Mouse (Mus musculus) fat pad, adult 2 months (tissue): Measurements from ENCODE around the gene Rora.

Experiments used
- DNase-seq: peaks from one replicate; pipeline ENCODE4 v3.0.0-alpha.2; 2011; ENCODE audit warnings: low read depth, low spot score; ENCODE audit errors: extremely low read depth

Rora gene

DNA sequence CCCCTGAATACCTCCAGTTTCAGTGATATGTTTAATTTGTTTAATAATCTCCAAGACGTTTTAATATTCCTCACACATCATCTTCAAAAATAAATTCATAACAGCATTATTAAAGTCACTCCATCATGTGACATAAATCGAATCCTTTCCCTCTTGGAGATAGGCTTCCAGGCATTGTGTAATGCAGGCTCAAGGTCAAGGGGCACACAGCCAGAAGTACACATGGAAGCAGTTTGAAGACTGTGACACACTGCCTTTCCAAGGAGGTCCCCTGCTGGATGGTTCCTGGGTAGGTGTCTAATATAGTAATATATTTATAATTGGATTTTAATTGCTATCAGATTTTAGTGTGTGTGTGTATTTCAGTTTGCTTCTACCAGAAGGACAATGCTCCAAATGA is 103.4 kb downstream of the Rora start:
- DNase-seq = no peak

DNA sequence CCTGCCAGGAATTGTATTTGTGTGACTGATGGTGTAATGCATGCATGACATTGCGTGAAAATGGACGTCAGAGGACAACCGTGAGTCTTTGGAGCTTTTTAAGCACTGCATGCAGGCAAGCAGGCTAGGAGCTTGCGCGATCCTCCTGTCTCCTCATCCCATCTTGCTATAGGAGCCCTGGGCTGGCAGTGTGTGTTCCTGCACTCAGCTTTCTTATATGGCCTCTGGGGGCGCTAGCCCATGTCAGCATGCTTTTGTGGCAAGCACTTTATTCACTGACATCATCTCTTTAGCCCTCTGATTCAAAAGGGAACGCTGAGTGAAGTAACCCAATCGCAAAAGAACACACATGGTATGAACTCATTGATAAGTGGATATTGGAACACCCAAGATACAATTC is 105.7 kb downstream of the Rora start:
- DNase-seq = no peak

DNA sequence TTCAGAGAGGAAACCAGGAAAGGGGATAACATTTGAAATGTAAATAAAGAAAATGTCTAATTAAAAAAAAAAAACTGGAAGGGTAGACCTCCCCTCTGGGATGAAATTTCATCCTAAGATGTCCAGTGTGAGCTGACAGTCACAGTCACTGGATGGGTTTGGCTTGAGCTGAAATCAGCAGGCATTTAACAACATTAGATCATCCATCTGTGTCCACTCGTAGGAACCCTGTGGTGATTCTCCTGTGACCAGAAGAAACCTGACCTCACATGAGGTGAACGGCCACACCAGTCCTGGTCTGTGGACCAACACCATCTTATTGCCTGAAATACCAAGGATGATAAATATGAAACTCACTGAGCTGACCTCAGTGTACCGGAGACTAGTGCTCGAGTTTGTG is 106.7 kb downstream of the Rora start:
- no peak for DNase-seq

DNA sequence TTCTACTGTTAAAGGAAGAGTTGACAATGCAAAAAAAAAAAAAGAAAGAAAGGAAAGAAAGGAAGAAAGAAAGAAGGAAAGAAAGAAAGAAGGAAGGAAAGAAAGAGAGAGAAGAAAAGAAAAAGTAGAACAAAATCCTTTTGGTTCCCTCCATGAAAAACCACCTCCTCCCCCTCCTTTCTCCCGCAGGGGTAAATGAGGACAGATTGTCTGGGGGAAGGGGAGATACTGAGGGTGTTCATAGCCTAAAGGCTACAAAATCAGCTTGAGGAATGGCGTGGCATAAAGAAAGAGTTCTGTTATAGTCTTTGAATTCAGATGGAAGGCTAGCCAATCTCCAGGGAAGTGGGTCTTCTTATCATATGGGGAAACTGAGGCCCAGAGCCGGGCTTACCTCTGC is 107.3 kb downstream of the Rora start:
- DNase-seq = no peak

DNA sequence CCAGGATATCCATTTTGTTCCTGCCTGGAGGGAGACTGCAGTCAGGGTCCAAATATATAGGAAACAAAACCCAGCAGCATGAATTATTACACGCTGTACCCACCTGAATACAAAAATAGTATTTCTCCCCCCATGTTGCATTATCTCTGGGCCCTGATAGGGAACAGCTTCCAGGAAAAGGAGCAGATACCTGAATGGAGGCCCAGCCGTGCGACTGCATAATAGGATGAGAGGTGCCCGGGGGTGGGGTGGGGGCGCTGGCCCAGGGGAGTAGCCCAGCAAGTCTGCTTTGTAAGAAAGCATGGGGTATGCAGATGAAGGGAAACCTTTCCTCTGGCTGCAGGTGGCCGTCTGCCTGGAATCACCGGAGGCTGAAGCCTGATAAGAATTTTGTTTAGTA is 108.1 kb downstream of the Rora start:
- DNase-seq = no peak

DNA sequence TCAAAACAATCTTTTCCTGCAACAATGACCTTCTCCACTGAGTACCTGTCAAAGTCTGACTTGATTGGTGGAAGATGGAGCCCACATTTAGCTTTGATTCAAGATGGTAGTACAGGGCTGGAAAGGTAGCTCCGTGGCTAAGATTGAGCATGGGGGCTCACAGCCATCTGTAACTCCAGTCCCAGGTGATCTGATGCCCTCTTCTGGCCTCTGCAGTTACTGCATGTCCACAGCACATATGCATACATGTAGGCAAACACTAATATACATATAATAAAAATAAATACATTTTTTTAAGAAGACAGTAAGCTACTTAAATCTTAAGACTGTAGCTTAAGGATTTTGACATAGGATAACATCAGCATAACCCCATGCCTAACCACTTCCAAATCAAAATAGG is 112.0 kb downstream of the Rora start:
- no peak for DNase-seq

DNA sequence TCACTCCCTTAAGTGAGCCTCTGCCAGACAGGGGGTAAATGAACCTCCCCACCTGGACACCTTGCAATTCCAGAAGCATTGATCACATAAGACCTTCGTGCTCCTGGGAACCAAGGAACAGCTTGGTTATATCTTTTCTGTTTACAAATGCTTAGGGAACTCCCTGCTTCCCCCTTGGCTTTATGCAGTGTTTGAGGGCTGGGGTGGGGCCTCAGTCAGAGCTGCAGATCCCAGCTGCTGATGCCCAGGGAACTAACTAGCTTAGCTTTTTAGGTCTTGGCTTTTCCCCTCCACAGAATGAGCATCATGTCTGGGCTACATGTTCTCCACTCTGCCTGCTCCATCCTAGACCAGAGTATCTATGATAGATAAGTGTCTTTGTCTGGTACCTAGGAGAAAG is 116.1 kb downstream of the Rora start:
- no peak for DNase-seq

DNA sequence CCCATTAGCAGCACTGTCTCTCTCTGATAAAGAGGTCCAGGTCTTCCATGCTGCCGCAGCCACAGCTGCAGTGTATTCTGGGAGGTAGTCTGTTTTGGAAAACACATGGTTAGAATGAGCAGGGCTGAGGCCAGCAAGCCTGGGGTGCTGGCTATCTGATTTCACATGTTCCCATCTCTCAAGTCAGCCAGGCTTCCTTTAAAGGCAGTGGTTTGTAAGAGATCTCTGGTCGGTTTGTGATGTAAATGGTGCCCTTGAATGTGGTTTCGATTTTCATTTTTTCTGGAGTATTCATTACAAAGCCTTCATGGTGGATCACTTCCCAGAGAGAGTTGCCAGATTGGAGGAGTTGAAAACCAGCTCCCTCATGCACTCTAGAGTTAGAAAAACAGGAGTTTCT is 117.8 kb downstream of the Rora start:
- DNase-seq = no peak

DNA sequence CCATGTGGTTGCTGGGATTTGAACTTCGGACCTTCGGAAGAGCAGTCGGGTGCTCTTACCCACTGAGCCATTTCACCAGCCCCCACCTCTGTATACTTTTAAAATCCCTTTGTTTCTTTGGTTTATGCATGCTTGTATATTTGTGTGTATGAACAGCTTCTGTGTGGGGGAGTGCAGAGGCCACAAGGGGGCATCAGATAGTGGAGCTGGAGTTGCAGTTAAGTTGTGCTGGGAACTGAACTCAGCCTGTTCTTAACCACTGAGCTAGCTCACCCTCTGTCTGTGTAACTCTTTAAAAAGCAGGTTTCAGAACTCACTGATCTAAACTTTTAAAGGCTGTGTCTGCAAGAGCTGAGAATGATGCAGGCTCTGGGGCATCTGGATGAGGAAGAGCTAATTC is 120.2 kb downstream of the Rora start:
- no peak for DNase-seq

DNA sequence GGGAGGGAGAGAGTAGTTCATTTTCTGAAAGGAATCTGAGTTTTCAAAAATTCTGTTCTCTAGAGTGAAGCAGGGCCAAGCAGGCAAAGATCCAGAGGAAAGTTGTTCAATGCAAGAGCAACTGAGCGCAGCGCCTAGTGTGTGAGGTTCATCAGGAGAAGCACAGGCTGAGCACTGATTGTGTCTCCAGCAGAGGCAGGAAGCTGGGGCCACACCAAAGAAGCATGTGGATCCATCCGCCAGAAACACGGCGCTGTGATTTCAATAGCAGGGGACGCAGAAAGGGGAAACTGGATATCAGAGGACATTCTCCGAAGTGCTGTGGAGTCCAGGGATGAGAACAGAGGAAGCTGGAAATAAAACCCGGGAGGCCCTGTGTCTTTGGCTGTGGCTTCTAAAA is 128.4 kb downstream of the Rora start:
- DNase-seq = no peak

DNA sequence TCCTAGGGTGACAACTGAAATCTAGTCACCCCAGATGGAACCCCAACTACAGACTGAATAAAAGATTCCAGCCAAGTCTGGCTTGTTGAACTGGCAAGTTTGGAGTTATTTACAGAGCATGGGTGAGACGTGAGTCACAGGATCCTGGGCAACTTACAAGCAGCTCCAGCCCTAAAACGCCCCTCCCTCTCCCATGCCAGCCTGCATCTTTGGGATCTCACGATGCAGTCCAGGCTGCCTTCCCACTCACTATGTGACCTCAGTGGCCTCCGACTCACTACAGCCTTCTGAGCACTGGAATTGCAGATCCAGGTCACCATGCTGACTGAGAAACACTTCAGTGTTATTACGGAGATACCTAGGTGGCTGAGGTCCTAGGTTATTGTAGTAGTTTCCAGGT is 129.0 kb downstream of the Rora start:
- no peak for DNase-seq

DNA sequence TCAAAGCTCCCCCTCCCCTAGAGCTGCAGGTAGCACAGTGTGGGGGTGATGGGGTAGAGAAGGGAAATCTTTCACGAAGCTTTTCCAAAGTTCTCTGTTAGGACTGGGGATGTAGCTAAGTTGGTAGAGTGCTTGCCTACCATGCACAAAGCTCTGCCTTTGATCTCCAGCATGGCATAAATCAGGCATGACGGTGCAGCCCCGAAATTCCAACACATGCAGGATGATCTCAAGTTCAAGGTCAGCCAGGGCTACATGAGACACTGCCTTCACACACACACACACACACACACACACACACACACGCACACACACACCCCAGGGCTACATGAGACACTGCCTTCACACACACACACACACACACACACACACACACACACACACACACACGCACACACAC is 129.7 kb downstream of the Rora start:
- DNase-seq = no peak

DNA sequence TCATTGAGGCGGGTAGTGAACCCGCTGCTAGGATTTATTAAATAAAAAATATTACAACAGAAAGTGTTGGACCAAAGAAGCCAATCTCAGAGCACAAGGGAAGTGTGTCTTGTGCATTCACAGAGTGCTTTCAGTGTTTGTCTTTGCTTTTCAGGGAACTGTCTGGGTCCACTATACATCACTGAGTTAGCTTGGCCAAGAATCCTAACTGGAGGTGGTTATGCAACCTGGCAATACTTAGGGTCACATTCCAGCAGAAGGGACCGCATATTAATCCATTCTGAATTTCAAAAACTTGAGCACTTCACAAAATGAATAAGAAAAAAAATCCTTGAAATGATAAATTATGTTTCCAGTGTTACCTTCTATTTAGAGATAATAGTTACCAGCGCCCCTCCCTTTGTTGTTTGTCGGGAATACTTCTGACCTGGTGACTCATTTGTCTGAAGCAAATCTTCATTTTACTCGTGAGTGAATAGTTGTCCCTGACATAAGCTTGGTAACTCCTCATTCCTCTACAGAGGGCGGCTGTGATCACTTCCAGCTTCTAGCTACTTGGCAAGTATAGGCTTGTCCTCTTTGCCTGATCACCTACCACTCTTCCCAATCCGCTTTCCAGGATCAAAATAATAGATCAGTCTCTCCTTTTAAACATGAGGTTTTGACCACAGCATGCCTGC is 133.2 kb downstream of the Rora start:
- DNase-seq = no peak

DNA sequence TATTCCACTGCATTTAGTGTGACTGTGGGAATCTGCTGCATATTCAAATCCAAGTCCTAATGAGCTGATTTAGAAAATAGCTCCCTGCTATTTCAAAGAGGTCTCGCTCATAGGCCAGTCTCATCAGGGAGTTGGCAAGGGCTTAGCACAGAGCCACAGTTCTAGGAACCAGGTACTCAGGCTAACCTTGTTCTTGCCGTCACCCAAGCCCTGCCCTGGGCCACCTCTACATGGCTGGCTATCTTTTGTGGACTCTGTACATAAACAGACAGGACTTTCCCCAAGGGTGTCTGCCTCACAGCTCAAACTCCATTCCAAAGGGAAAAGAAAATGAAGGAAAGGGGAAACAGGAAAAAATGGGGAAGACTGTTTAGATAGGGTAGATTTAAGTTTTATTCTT is 134.1 kb downstream of the Rora start:
- DNase-seq = no peak

DNA sequence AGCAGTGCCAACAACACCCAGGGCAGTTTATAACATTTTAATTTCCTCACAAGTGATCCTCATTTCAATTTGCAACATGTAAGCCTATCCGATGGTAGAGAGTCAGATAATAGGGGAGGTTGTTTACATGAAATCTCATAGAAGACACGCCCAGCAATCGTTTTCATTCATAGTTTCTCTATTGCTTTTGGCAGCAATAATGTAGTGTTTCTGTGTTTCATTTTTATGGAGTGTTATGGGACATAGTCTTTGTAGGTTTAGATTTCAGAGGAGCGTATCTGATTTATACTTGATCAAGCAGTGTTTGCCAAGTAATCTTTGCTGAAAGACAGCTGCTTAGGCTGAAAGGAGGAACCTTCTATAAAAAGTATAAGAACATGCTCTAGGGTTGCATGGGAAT is 137.3 kb downstream of the Rora start:
- no peak for DNase-seq

DNA sequence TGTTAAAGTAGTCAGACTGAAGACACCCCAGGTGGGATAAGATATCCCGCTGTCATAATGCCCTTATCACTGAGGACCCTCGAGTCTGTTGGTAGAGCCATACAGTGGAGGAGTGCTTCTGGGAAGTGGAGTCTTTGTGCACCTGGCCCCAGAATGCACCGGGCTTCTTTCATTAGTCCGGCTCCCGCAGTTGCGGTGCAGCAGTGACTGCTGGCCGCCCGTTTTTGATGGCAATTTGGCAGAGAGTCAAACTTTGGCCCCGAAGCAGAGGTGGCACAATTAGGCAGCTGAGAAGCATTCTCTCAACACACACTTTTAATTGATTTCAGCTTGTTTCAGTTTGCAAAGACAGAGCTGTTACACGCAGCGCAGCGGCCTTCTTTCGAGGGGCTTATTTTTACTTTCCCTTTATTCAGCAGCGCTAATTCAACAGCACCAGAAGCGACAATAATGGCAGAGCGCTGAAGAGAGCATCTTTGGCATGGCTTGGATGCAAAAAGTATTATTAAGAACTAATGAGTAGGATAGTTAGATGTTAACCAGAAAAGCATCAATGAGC is 138.5 kb downstream of the Rora start:
- no peak for DNase-seq

DNA sequence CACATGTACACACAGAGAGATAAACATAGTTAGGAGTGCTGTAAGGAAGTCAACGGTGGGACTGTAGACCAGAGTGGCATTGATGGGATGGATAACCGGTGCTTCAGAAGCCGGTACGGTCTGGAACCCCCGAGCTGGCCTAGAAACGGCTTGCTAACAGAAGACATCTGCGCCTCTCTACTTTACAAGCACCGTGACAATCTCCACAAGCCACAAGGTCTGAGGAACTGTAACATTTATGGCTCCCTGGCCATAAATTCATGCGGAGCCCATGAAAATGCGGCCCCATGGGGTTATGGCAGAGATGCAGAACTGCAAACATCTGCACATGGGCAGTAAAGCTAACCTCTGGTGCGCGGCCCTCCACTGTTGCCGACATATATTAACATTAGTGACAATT is 141.7 kb downstream of the Rora start:
- no peak for DNase-seq

DNA sequence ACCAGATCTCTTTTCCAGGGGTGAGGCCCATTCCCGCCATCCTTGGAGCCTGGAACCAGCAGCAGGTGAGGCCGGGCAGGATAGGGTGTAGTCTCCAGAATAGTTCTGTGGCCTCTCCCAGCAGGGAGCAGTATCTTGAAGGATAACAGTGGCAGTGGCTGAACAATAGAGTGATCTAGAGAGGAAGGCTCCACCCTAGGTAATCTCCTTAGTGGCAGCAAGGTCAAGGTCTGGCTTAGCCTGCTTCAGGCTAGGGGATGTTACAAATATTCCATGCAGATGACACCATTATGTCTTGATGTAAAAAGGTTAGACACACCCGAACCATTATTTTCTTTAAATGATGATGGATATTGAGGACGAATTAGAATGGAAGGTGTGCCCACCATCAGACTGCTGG is 144.6 kb downstream of the Rora start:
- no peak for DNase-seq

DNA sequence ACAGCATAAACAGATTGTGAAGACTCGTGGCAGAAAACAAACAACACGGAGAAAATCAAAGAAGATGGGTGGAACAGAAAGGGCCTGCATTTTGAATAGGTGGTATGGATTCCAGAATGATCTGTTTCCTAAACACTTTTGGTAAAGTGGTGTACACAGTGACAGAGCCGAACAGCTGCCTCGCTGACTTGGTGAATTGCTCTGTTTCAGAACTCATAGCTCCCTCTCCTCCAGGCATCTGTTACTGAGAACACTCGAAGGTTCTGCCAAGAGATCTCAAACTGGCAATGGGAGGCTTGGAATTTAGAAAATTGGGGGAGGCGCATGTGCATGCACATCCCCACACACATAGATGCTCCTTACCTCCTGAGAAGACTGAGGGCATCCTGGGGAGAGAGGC is 145.5 kb downstream of the Rora start:
- no peak for DNase-seq

DNA sequence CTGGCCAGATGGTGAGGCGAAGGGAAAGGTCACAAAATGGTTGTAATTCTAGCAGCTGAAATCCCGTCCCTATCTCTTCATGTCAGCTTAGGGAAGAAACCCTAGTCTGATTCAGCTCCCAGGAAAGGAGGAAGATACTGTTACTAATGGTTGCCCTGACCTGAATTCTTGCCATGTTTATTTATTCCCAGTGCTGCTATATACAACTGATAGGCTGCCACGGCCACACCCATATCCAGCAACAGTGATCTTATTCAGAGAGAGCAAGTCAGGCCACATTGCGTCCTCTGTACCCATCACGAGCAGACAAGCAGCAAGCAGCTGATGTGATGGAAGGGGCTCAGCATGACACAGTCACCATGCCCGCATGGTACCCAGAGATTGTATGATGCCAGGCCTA is 150.6 kb downstream of the Rora start:
- no peak for DNase-seq

DNA sequence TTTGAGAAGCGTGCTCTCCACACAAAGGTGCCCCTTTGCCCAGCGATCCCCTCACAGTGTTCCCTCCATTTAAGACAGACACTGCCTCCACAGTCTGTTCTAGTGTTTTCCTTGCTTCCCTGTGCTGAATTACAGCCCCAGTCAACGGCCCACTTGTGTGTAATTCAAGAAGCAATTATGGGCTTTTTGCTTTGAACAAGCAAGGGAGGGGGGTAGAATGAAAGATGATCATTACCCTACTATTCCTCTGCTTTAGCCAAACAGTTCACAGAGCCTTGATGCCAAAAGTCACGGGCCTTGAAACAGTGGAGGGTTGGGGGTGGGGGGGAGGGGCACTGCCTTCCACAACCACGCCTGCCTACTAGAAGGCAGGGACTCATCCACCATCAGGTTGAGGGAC is 152.2 kb downstream of the Rora start:
- no peak for DNase-seq

DNA sequence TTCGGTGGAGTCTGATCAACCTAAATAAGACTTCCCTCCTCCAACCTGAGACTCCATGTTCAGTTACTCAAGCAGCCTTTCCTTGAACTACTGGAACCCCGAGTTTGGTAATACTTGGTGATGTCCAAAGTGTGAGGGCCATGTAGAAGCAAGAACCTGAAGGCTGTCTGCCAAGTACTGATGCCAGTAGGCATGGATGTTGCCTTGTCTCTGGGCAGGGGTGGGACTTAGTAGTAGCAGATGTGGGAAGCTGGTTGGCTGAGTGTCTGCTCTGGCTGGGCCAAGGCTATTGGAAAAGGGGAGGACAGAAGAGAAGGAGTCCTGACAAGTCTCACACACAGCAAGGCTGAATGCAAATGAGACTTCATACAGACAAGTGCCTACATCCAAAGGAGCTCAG is 154.1 kb downstream of the Rora start:
- peak; percentile 43 for DNase-seq

DNA sequence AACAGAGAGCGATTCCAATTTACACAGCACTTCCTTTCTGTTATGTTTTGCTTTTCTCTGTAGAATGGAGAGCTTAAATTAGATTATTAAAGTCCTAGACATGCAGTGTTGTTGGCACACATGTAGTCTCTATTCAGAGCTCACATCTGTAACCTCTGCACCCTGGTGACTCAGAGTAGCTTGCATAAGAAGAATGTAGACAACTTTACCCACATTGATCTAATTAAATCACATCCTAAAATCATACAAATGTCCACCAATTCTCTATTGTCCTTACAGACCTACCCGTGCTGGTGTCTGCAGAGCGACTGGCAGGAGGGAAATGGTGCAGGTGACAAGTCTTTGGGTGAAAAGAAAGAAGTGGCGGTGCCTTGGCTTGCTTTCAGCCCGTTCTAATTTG is 155.9 kb downstream of the Rora start:
- no peak for DNase-seq
